Mouse (Mus musculus): ENCODE measurements at regions not wholly inside any gene's neighbourhood (a gene's known extent, or its start where the extent isn't known, plus 50 kb on each side); places are given as distances from the start of the nearest gene placed in this dataset.

DNA sequence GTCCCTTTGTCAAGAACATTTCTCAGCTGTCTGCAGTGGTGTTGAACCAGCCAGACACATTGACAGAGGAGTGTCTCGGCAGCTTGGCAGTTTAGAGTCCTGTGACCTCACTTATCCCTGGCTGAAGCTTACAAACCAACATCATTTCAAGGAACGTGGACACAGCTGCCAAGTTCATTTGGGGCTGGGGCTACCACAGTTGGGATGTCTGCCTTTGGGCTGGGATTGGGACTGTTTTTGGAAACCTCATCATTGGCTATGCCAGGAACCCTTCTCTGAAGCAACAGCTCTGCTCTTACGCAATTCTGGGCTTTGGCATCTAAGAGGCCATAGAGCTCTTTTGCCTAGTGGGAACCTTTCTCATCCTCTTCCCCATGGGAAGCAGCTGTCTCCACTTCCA, 200.4 kb downstream of the Gm15262 start:
- no peak for ATAC-seq (ENCODE audit: low FRiP score)
- no peaks in the 10 kb centered on the region for H3K36me3 ChIP-seq
- H3K4me1 ChIP-seq: no peaks in the 10 kb centered on the region

GRCm38 (mm10) chrX:161511341-161511740, 205.5 kb upstream of the Rai2 start:
- no peak overlapping the region for H3K4me2 ChIP-seq (replicated peaks)
- ATAC-seq (ENCODE audit: low FRiP score): no peak

More for the DNA sequence above, 200.4 kb downstream of the Gm15262 start:
- Histone ChIP-seq H3K27me3 (peaks cover 11% of the 10 kb centered on the region), H3K4me2 (replicated peaks) (no peak overlapping the region), H3K9ac (no peak overlapping the region), H3K9me3 (replicated peaks) (no peaks in the 10 kb centered on the region), H3K4me3 (no peak overlapping the region), H3K27ac (no peak overlapping the region)
- WGBS: 88% methylated on average over 3 of the region's 3 CpGs

GRCm38 (mm10) chrX:161523432-161524256, 193.2 kb upstream of the Rai2 start:
- H3K27me3 ChIP-seq: peaks cover 36% of the 10 kb centered on the region

More at GRCm38 (mm10) chrX:161511341-161511740, 205.5 kb upstream of the Rai2 start:
- Histone ChIP-seq H3K36me3 (no peaks in the 10 kb centered on the region), H3K4me1 (no peaks in the 10 kb centered on the region), H3K4me3 (no peak overlapping the region), H3K27ac (no peak overlapping the region), H3K9me3 (replicated peaks) (no peaks in the 10 kb centered on the region), H3K9ac (no peak overlapping the region), H3K27me3 (peaks cover 26% of the 10 kb centered on the region)
- WGBS: 93% methylated on average over 1 of the region's 1 CpGs

DNA sequence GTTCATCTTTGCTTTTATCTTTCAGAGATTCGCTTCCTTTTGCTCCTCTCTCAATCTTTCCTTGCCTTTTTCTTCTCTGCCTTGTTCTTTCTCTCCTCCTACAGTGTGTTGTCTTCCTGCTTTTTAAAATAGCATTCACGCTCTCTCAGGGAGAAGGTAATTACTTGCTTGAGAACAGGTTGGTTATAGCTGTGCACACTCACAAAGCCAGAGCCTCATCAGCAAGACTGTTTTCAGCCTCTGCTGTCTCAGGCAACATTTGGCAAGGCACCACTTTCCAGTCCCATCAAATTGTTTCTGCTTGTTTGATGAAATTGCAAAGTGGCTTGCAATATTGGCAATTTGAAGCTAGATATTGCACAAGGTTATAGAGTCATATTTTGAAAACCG, 192.6 kb upstream of the Rai2 start:
- no peak for ATAC-seq (ENCODE audit: low FRiP score)
- Histone ChIP-seq H3K27ac (no peak overlapping the region), H3K9me3 (replicated peaks) (no peaks in the 10 kb centered on the region), H3K4me1 (no peaks in the 10 kb centered on the region), H3K4me3 (no peak overlapping the region), H3K9ac (no peak overlapping the region), H3K27me3 (peaks cover 37% of the 10 kb centered on the region), H3K36me3 (no peaks in the 10 kb centered on the region), H3K4me2 (replicated peaks) (no peak overlapping the region)
- WGBS: 71% methylated on average over 3 of the region's 3 CpGs

More at GRCm38 (mm10) chrX:161523432-161524256, 193.2 kb upstream of the Rai2 start:
- no peak for ATAC-seq (ENCODE audit: low FRiP score)
- Histone ChIP-seq H3K36me3 (no peaks in the 10 kb centered on the region), H3K9ac (no peak overlapping the region), H3K4me3 (no peak overlapping the region), H3K9me3 (replicated peaks) (no peaks in the 10 kb centered on the region), H3K27ac (no peak overlapping the region), H3K4me2 (replicated peaks) (no peak overlapping the region), H3K4me1 (no peaks in the 10 kb centered on the region)
- WGBS: 73% methylated on average over 3 of the region's 3 CpGs

- H3K9ac ChIP-seq: no peak overlapping the region
- H3K27me3 ChIP-seq: peaks cover 9% of the 10 kb centered on the region
- H3K4me2 ChIP-seq (replicated peaks): no peak overlapping the region
- ATAC-seq (ENCODE audit: low FRiP score): no peak
- H3K9me3 ChIP-seq (replicated peaks): no peaks in the 10 kb centered on the region
- H3K36me3 ChIP-seq: no peaks in the 10 kb centered on the region
- no peaks in the 10 kb centered on the region for H3K4me1 ChIP-seq
- no peak overlapping the region for H3K4me3 ChIP-seq
- no peak overlapping the region for H3K27ac ChIP-seq
These were observed 179.6 kb upstream of the Rai2 start for GRCm38 (mm10) chrX:161537290-161537689.

DNA sequence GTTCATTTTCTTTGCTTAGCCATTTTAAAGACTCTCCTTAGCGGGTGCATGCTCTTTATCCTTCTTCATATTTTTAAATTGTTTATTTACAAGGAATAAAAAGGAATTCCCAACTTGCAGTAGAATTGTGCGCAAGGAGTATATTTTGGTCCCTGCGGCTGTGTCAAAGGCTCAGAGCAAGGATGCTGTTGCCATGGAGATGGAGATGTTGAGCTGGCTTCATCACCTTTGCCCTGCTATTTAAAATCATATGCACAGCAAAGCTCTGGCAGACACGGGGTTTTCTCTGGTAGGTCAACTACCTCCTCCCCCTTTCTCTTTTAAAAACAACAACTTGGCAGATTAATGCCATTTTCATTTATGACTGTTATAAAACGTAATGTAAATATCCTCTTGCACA, 160.0 kb upstream of the Rai2 start:
- Histone ChIP-seq H3K27ac (no peak overlapping the region), H3K9me3 (replicated peaks) (no peaks in the 10 kb centered on the region), H3K9ac (no peak overlapping the region), H3K4me2 (replicated peaks) (no peak overlapping the region), H3K4me3 (no peak overlapping the region), H3K36me3 (no peaks in the 10 kb centered on the region), H3K4me1 (no peaks in the 10 kb centered on the region), H3K27me3 (peaks cover 4% of the 10 kb centered on the region; the same call in 1 of the 2 replicates)
- no peak for ATAC-seq (ENCODE audit: low FRiP score)
- WGBS: 61% methylated on average over 5 of the region's 5 CpGs

GRCm38 (mm10) chrX:161558511-161558910, 158.4 kb upstream of the Rai2 start:
- Histone ChIP-seq H3K4me1 (no peaks in the 10 kb centered on the region), H3K9me3 (replicated peaks) (no peaks in the 10 kb centered on the region), H3K4me2 (replicated peaks) (no peak overlapping the region), H3K27ac (no peak overlapping the region), H3K36me3 (no peaks in the 10 kb centered on the region), H3K4me3 (no peak overlapping the region), H3K9ac (no peak overlapping the region), H3K27me3 (peaks cover 4% of the 10 kb centered on the region; the same call in 1 of the 2 replicates)
- peak; percentile 60; the same call in 1 of the 2 replicates for ATAC-seq (ENCODE audit: low FRiP score)

DNA sequence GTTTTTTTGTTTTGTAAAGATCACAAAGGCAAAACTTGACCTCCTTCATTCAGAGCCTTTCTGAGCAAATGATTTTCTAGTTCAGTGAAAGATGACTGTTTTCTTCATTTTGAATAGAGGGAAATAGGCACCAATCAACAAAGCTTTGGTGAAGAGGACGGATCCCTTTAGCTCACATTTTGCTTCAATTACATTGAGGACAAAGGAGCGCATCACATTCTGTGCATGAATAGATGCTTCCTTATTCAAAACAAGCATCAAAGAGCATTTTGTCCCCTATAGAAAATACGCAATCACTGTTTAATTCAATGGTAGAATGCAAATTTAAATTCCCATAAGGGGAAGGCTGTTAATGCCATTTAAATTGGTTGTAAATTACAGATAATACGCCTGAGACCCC, 150.4 kb upstream of the Rai2 start:
- no peak overlapping the region for H3K4me3 ChIP-seq
- peaks cover 19% of the 10 kb centered on the region for H3K27me3 ChIP-seq
- no peak overlapping the region for H3K9ac ChIP-seq
- no peaks in the 10 kb centered on the region for H3K9me3 ChIP-seq (replicated peaks)
- no peaks in the 10 kb centered on the region for H3K36me3 ChIP-seq
- ATAC-seq (ENCODE audit: low FRiP score): no peak
- H3K27ac ChIP-seq: no peak overlapping the region
- WGBS: 52% methylated on average over 4 of the region's 4 CpGs
- no peak overlapping the region for H3K4me2 ChIP-seq (replicated peaks)
- H3K4me1 ChIP-seq: no peaks in the 10 kb centered on the region

GRCm38 (mm10) chrX:161582019-161582659, 134.7 kb upstream of the Rai2 start:
- Histone ChIP-seq H3K4me1 (no peaks in the 10 kb centered on the region), H3K27me3 (peaks cover 26% of the 10 kb centered on the region), H3K27ac (no peak overlapping the region), H3K9me3 (replicated peaks) (no peaks in the 10 kb centered on the region), H3K4me2 (replicated peaks) (no peak overlapping the region), H3K36me3 (no peaks in the 10 kb centered on the region), H3K9ac (no peak overlapping the region), H3K4me3 (no peak overlapping the region)
- ATAC-seq (ENCODE audit: low FRiP score): no peak
- 80% methylated on average over 5 of the region's 5 CpGs for WGBS

DNA sequence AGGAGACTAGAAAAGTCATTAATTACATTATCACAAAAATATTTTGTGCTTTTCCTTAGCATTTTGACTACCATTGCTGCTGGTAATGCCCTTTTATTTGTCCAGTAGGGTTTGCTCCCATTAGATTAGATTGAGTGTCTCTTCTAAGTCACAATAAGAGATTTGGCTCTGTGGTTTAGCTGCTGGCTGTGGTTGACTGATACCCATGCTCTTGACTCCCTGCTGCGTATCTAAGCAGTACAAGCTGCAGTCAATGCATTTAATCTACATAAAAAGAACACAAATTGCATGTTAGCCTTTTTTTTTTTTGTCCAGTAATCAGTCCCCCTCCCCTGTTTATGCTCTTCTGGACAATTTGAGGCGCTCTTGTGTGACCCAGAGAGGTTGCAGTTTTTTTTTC, 133.0 kb upstream of the Rai2 start:
- ATAC-seq (ENCODE audit: low FRiP score): no peak
- Histone ChIP-seq H3K9me3 (replicated peaks) (no peaks in the 10 kb centered on the region), H3K4me2 (replicated peaks) (no peak overlapping the region), H3K27me3 (peaks cover 21% of the 10 kb centered on the region), H3K36me3 (no peaks in the 10 kb centered on the region), H3K4me3 (no peak overlapping the region), H3K9ac (no peak overlapping the region), H3K4me1 (no peaks in the 10 kb centered on the region), H3K27ac (no peak overlapping the region)
- 69% methylated on average over 2 of the region's 2 CpGs for WGBS

- H3K4me3 ChIP-seq: no peak overlapping the region
- no peak overlapping the region for H3K9ac ChIP-seq
- 62% methylated on average over 5 of the region's 5 CpGs for WGBS
- H3K4me1 ChIP-seq: no peaks in the 10 kb centered on the region
- H3K27ac ChIP-seq: no peak overlapping the region
- no peak overlapping the region for H3K4me2 ChIP-seq (replicated peaks)
- H3K27me3 ChIP-seq: peaks cover 5% of the 10 kb centered on the region; the same call in 1 of the 2 replicates
- peak; percentile 56; the same call in 1 of the 2 replicates for ATAC-seq (ENCODE audit: low FRiP score)
- no peaks in the 10 kb centered on the region for H3K9me3 ChIP-seq (replicated peaks)
- no peaks in the 10 kb centered on the region for H3K36me3 ChIP-seq
These were observed 83.0 kb upstream of the Rai2 start for GRCm38 (mm10) chrX:161633869-161634268.

DNA sequence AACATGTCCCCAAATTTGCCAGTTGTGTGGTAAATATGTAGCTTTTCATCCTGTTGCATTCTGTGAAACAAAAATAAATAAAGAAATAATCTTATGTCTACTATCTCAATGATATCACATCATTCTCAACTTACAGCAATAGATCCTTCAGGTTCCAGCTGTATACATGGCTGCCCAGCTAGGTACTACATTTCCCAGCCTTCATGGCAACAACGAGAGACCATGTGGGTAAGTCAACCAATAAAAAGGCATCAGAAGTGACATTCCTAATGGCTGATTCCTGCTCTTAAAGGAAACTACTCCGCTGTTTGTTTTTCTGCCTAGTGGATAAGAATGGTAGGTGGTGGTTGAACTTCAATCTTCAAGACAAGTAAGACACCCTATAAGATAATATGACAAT, 82.5 kb upstream of the Rai2 start:
- no peak overlapping the region for H3K27ac ChIP-seq
- no peak overlapping the region for H3K4me3 ChIP-seq
- H3K4me2 ChIP-seq (replicated peaks): no peak overlapping the region
- no peaks in the 10 kb centered on the region for H3K4me1 ChIP-seq
- H3K9me3 ChIP-seq (replicated peaks): no peaks in the 10 kb centered on the region
- 80% methylated on average over 2 of the region's 2 CpGs for WGBS
- no peaks in the 10 kb centered on the region for H3K36me3 ChIP-seq
- no peak overlapping the region for H3K9ac ChIP-seq
- peaks cover 5% of the 10 kb centered on the region; the same call in 1 of the 2 replicates for H3K27me3 ChIP-seq
- peak; percentile 80 for ATAC-seq (ENCODE audit: low FRiP score)

DNA sequence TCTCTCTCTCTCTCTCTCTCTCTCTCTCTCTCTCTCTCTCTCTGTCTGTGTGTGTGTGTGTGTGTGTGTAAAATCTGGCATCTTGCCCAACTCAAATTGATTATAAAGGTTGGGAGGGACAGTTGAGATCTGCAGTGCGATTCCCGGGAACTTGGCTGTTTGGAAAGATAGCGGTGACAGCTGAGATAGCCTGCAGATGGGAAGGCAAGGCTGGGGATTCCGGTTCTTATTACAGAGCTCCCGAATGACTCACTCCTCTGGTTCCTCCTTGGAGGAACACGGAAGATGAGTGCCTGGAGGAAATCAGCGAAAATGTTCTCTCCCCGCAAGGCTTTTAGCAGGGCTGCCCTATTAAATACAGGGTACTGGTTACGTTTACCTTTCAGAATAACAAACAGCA, 81.2 kb upstream of the Rai2 start:
- no peaks in the 10 kb centered on the region for H3K9me3 ChIP-seq (replicated peaks)
- H3K27me3 ChIP-seq: peaks cover 5% of the 10 kb centered on the region; the same call in 1 of the 2 replicates
- no peak for ATAC-seq (ENCODE audit: low FRiP score)
- no peak overlapping the region for H3K4me2 ChIP-seq (replicated peaks)
- WGBS: 64% methylated on average over 9 of the region's 9 CpGs
- H3K4me1 ChIP-seq: no peaks in the 10 kb centered on the region
- H3K9ac ChIP-seq: no peak overlapping the region
- H3K4me3 ChIP-seq: no peak overlapping the region
- H3K27ac ChIP-seq: no peak overlapping the region
- H3K36me3 ChIP-seq: no peaks in the 10 kb centered on the region

All from hindbrain, embryonic 12.5 days (tissue).